Mouse (Mus musculus): ENCODE data around the gene Cry1. TPM values are rescaled to one million over a fixed set of nuclear protein-coding genes. Genes with fewer than 3 reads are reported as not detected.
A peak's percentile ranks its signal among the peaks of the same experiment; 100 is the strongest.

The Cry1 gene
- polyA plus RNA-seq, 1 experiment from 2014 or later = 33.7 TPM

DNA sequence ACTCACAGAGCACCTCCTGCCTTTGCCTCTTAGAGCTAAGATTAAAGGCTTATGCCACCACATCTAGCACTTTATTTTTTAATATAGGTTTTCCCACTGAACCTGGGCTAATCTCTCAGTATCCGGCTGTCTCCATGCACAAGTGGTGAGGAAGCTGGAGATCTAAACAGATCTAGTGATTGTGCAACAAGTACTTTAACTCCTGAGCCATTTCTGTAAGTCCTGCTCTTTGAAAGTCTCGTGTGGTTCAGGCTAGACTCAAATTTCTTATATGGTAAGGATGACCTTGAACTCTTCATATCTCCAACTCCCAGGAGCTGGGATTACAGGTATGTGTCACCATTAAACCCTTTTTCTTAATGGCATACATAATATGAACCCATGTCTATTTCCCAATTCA, 8.2 kb downstream of the Cry1 start:
- Histone ChIP-seq H3K27me3 (replicated peaks; ENCODE audit: control insufficient read depth, insufficient read depth, low read length) (no peaks in the 10 kb centered on the region), H3K9me3 (ENCODE audit: control insufficient read depth, low read length) (no peaks in the 10 kb centered on the region), H3K4me3 (replicated peaks; ENCODE audit: low read length) (no peak overlapping the region), H3K4me1 (replicated peaks; ENCODE audit: control insufficient read depth, insufficient read depth, low read length) (no peaks in the 10 kb centered on the region), H3K27ac (ENCODE audit: low read length) (no peak overlapping the region), H3K36me3 (ENCODE audit: control insufficient read depth, insufficient read depth) (no peaks in the 10 kb centered on the region), H3K9ac (replicated peaks; ENCODE audit: low read depth, low read length) (no peak overlapping the region), H3K4me2 (ENCODE audit: low read length) (no peak overlapping the region)
- whole genome bisulfite sequencing = 78% methylated on average over 2 of the region's 2 CpGs
- ATAC-seq = no peak

DNA sequence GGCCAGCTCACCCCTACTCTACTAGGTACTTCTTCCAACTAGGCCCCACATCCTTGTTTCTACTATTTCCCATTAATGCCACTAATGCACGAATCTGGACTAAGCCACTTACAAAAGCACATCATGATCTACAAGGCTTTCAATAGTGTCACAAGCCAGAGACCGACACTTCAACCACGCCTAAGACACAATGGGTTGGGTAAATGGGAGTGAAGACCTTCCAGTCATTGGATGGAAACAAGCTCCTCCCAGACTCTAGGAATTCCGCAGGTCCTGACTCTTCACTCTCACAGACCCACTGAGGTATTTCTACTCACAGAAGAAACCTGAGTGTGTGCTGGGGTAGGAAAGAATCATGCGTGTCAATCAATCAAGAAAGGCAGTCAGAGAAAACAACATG, 19.6 kb downstream of the Cry1 start:
- Histone ChIP-seq H3K9ac (replicated peaks; ENCODE audit: low read depth, low read length) (no peak overlapping the region), H3K4me3 (replicated peaks; ENCODE audit: low read length) (no peak overlapping the region), H3K4me1 (replicated peaks; ENCODE audit: control insufficient read depth, insufficient read depth, low read length) (peaks cover 2% of the 10 kb centered on the region; the same call in 1 of the 2 replicates), H3K27me3 (replicated peaks; ENCODE audit: control insufficient read depth, insufficient read depth, low read length) (no peaks in the 10 kb centered on the region), H3K36me3 (ENCODE audit: control insufficient read depth, insufficient read depth) (no peaks in the 10 kb centered on the region), H3K27ac (ENCODE audit: low read length) (no peak overlapping the region), H3K4me2 (ENCODE audit: low read length) (no peak overlapping the region), H3K9me3 (ENCODE audit: control insufficient read depth, low read length) (no peaks in the 10 kb centered on the region)
- 81% methylated on average over 5 of the region's 5 CpGs for WGBS
- ATAC-seq = no peak

DNA sequence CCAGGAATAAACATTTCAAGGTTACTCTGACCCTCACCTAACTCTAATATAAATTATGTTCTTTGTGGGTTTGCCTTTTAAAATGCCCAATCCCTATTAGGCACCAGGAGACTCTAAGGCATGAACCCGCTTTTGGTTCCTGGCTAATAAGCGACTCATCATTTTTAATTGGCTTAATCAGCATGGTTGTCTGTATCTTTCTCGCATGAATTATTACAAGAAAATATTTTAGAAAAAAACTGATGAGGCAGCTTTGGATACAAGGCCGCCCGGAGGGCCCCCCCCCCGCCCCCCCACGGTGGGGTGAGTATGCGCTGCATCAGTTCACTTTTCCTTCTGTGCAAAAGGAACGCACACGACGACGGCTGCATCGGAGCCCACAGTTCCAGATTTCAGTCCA, 20.1 kb downstream of the Cry1 start:
- Histone ChIP-seq H3K36me3 (ENCODE audit: control insufficient read depth, insufficient read depth) (no peaks in the 10 kb centered on the region), H3K27me3 (replicated peaks; ENCODE audit: control insufficient read depth, insufficient read depth, low read length) (no peaks in the 10 kb centered on the region), H3K9ac (replicated peaks; ENCODE audit: low read depth, low read length) (no peak overlapping the region), H3K4me3 (replicated peaks; ENCODE audit: low read length) (no peak overlapping the region), H3K4me1 (replicated peaks; ENCODE audit: control insufficient read depth, insufficient read depth, low read length) (peaks cover 2% of the 10 kb centered on the region; the same call in 1 of the 2 replicates), H3K9me3 (ENCODE audit: control insufficient read depth, low read length) (no peaks in the 10 kb centered on the region), H3K4me2 (ENCODE audit: low read length) (no peak overlapping the region), H3K27ac (ENCODE audit: low read length) (no peak overlapping the region)
- no peak for ATAC-seq
- WGBS = 79% methylated on average over 13 of the region's 13 CpGs

DNA sequence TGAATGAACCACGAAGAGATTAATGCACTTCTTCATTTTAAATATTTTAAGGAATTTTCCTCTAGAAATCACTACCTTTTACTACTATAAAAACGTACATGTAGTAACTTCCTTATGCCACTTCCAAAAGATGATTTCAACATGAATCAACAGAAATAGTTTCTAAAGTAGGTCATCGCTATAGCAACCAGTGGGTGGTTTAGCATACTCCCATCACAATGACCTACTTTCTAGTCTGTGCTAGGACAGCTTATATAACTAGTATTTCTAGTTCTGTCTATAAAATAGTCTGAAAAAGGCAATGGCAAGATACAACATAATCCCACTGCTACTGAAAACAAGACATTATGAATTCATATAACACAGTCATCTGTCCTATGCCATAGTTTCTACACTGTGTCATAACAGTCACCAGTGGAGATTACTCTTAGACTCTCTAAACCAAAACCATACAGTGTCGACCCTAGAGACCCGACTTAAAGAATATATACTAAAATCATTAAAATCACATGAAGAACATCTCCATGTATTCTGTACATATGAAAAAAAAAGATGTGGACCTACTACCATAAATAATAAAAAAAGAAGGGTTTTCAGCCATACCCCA, 23.0 kb downstream of the Cry1 start:
- H3K9me3 ChIP-seq (ENCODE audit: control insufficient read depth, low read length) = no peaks in the 10 kb centered on the region
- peaks cover 2% of the 10 kb centered on the region; the same call in 1 of the 2 replicates for H3K4me1 ChIP-seq (replicated peaks; ENCODE audit: control insufficient read depth, insufficient read depth, low read length)
- H3K36me3 ChIP-seq (ENCODE audit: control insufficient read depth, insufficient read depth) = no peaks in the 10 kb centered on the region
- H3K27ac ChIP-seq (ENCODE audit: low read length) = no peak overlapping the region
- no peaks in the 10 kb centered on the region for H3K27me3 ChIP-seq (replicated peaks; ENCODE audit: control insufficient read depth, insufficient read depth, low read length)
- no peak overlapping the region for H3K9ac ChIP-seq (replicated peaks; ENCODE audit: low read depth, low read length)
- no peak overlapping the region for H3K4me3 ChIP-seq (replicated peaks; ENCODE audit: low read length)
- no peak overlapping the region for H3K4me2 ChIP-seq (ENCODE audit: low read length)
- WGBS = 68% methylated on average over 5 of the region's 5 CpGs
- ATAC-seq = peak; percentile 85

DNA sequence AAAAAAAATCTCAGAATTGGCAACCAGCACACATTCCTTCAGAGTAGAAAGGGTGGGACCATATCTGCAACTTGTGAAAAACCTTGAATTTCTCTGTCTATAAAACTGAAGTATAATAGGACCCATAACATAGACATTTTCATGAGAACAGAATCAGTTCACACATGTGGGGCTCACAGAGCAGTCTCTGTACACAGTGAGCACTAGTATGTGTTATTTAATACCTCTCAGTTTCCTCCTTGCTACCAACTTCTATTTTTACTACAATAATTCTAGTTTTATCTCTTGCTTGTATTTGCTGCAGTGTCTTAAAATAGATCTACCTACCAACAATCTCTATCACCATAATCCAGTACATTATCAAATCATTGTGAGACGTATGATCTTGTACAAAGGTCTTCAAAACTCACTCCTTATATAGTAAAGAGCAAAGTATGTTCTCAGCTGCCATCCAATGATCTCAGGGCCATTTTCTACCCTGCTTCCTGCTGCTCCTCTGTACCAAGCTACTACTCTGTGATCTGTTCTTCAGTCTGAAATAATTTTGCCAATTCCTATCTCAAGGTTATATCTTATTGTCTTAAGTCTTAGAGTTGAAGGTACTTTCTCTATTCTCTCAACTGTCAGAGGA, 24.8 kb downstream of the Cry1 start:
- no peak overlapping the region for H3K4me2 ChIP-seq (ENCODE audit: low read length)
- no peaks in the 10 kb centered on the region for H3K9me3 ChIP-seq (ENCODE audit: control insufficient read depth, low read length)
- no peak for ATAC-seq
- 93% methylated on average over 1 of the region's 1 CpGs for WGBS
- H3K27ac ChIP-seq (ENCODE audit: low read length) = no peak overlapping the region
- H3K9ac ChIP-seq (replicated peaks; ENCODE audit: low read depth, low read length) = no peak overlapping the region
- H3K36me3 ChIP-seq (ENCODE audit: control insufficient read depth, insufficient read depth) = no peaks in the 10 kb centered on the region
- H3K4me1 ChIP-seq (replicated peaks; ENCODE audit: control insufficient read depth, insufficient read depth, low read length) = peaks cover 2% of the 10 kb centered on the region; the same call in 1 of the 2 replicates
- H3K4me3 ChIP-seq (replicated peaks; ENCODE audit: low read length) = no peak overlapping the region
- no peaks in the 10 kb centered on the region for H3K27me3 ChIP-seq (replicated peaks; ENCODE audit: control insufficient read depth, insufficient read depth, low read length)

DNA sequence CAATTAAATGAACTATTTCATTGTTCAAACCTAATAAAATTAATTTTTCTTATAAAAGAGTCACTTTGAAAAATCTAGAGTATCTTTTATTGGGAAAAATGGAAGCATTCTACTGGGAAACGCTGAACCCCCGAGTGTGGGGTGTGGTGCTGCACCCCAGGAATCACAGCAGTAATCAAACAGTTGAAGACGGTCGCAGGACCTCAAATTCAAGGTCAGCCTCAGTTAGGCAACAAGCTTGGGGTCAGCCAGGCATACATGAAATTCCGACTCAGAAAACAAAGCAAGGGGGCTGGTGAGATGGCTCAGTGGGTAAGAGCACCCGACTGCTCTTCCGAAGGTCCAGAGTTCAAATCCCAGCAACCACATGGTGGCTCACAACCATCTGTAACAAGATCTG, 27.4 kb downstream of the Cry1 start:
- WGBS = 91% methylated on average over 7 of the region's 7 CpGs
- H3K4me1 ChIP-seq (replicated peaks; ENCODE audit: control insufficient read depth, insufficient read depth, low read length) = peaks cover 2% of the 10 kb centered on the region; the same call in 1 of the 2 replicates
- no peak overlapping the region for H3K4me3 ChIP-seq (replicated peaks; ENCODE audit: low read length)
- H3K4me2 ChIP-seq (ENCODE audit: low read length) = no peak overlapping the region
- H3K27me3 ChIP-seq (replicated peaks; ENCODE audit: control insufficient read depth, insufficient read depth, low read length) = no peaks in the 10 kb centered on the region
- no peak overlapping the region for H3K27ac ChIP-seq (ENCODE audit: low read length)
- H3K9me3 ChIP-seq (ENCODE audit: control insufficient read depth, low read length) = no peaks in the 10 kb centered on the region
- ATAC-seq = no peak
- no peak overlapping the region for H3K9ac ChIP-seq (replicated peaks; ENCODE audit: low read depth, low read length)
- H3K36me3 ChIP-seq (ENCODE audit: control insufficient read depth, insufficient read depth) = no peaks in the 10 kb centered on the region

DNA sequence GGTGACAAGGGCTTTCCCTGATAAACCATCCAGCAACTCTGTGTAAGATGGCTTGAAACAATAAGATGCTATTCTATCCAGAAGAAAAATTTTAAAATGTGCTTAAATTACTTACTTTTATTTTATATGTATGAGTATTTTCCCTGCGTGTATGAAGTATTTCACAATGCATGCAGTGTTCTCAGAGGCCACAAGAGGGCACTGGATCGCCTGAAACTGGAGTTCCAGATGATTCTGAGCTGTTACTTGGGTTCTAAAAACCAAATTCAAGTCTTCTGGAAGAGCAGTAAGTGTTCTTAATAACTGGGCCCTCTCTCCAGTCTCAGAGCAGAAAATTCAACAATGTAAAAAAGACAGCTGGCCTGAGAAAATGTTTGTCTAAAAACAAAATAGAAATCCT, 30.7 kb downstream of the Cry1 start:
- 3% methylated on average over 2 of the region's 2 CpGs for WGBS
- H3K36me3 ChIP-seq (ENCODE audit: control insufficient read depth, insufficient read depth) = no peaks in the 10 kb centered on the region
- no peak overlapping the region for H3K9ac ChIP-seq (replicated peaks; ENCODE audit: low read depth, low read length)
- H3K4me2 ChIP-seq (ENCODE audit: low read length) = no peak overlapping the region
- H3K27me3 ChIP-seq (replicated peaks; ENCODE audit: control insufficient read depth, insufficient read depth, low read length) = no peaks in the 10 kb centered on the region
- H3K9me3 ChIP-seq (ENCODE audit: control insufficient read depth, low read length) = no peaks in the 10 kb centered on the region
- no peak overlapping the region for H3K4me3 ChIP-seq (replicated peaks; ENCODE audit: low read length)
- H3K27ac ChIP-seq (ENCODE audit: low read length) = no peak overlapping the region
- no peaks in the 10 kb centered on the region for H3K4me1 ChIP-seq (replicated peaks; ENCODE audit: control insufficient read depth, insufficient read depth, low read length)
- ATAC-seq = no peak

DNA sequence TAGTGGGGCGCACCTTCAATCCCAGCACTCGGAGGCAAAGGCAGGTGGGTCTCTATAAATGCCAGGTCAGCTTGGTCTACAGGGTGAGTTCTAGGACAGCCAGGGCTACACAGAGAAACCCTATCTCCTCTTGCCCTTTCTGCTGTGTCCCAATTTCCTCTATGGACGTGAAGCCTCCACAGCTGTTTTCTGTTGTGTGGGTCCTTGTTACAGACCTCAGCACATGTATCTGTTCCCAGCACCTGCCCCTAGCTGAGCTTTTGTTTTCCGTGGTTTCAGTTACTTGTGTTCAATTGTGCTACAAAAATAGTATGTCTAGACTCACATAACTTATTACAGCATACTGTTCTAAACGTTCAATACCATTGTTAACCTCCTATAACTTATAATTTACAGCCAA, 35.6 kb downstream of the Cry1 start:
- H3K27me3 ChIP-seq (replicated peaks; ENCODE audit: control insufficient read depth, insufficient read depth, low read length) = no peaks in the 10 kb centered on the region
- no peak overlapping the region for H3K4me2 ChIP-seq (ENCODE audit: low read length)
- H3K4me3 ChIP-seq (replicated peaks; ENCODE audit: low read length) = no peak overlapping the region
- no peak overlapping the region for H3K27ac ChIP-seq (ENCODE audit: low read length)
- no peak for ATAC-seq
- no peak overlapping the region for H3K9ac ChIP-seq (replicated peaks; ENCODE audit: low read depth, low read length)
- no peaks in the 10 kb centered on the region for H3K9me3 ChIP-seq (ENCODE audit: control insufficient read depth, low read length)
- no peaks in the 10 kb centered on the region for H3K4me1 ChIP-seq (replicated peaks; ENCODE audit: control insufficient read depth, insufficient read depth, low read length)
- 89% methylated on average over 5 of the region's 5 CpGs for WGBS
- peaks cover 2% of the 10 kb centered on the region; the same call in 1 of the 2 replicates for H3K36me3 ChIP-seq (ENCODE audit: control insufficient read depth, insufficient read depth)

DNA sequence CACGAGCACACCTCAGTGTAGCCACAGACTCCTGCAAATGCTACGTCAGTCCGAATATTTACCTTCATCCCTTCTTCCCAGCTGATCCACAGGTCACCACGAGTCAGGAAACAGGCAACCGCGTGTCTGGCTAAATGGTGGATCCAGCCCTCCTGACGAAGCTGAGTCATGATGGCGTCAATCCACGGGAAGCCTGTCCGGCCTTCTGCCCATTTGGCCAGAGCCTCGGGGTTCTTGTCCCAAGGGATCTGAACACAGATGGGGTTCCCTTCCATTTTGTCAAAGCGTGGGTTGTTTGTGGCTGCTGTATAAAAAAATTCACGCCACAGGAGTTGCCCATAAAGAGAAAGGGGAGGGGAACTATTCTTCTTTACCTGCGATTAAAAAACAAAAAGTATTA, 38.6 kb downstream of the Cry1 start:
- ATAC-seq = no peak
- Histone ChIP-seq H3K4me2 (ENCODE audit: low read length) (no peak overlapping the region), H3K4me1 (replicated peaks; ENCODE audit: control insufficient read depth, insufficient read depth, low read length) (no peaks in the 10 kb centered on the region), H3K27ac (ENCODE audit: low read length) (no peak overlapping the region), H3K27me3 (replicated peaks; ENCODE audit: control insufficient read depth, insufficient read depth, low read length) (no peaks in the 10 kb centered on the region), H3K9ac (replicated peaks; ENCODE audit: low read depth, low read length) (no peak overlapping the region), H3K36me3 (ENCODE audit: control insufficient read depth, insufficient read depth) (peaks cover 2% of the 10 kb centered on the region; the same call in 1 of the 2 replicates), H3K4me3 (replicated peaks; ENCODE audit: low read length) (no peak overlapping the region), H3K9me3 (ENCODE audit: control insufficient read depth, low read length) (no peaks in the 10 kb centered on the region)
- WGBS = 90% methylated on average over 14 of the region's 14 CpGs
